Mouse (Mus musculus): ENCODE measurements at regions not wholly inside any gene's neighbourhood (a gene's known extent, or its start where the extent isn't known, plus 50 kb on each side); places are given as distances from the start of the nearest gene placed in this dataset.

GRCm38 (mm10) chr6:97684335-97684734 is 67.0 kb upstream of the Frmd4b start:
- WGBS = 85% methylated on average over 7 of the region's 7 CpGs
- no peak for ATAC-seq (ENCODE audit: low FRiP score, low read depth)
- H3K4me3 ChIP-seq = no peak overlapping the region

DNA sequence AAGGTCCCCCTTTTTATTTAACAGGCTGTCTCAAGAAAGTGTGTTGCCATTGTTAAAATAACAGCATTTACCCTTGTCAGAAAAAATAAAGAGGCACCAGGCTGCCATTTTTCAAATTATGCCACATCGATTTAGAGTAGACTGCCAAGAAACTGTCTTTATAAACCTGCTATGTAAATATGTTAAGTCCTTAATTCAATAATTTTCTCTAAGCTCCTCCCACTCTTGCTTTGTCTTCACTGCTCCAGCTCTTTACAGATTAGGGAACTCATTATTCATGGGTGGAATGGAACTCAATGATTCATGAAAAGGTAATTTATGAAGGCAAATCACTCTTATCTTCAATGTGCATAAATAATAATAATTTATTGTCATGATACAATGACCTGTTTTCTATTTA is 64.9 kb upstream of the Frmd4b start:
- no peak overlapping the region for H3K27ac ChIP-seq
- ATAC-seq (ENCODE audit: low FRiP score, low read depth) = no peak
- H3K36me3 ChIP-seq = no peaks in the 10 kb centered on the region
- H3K4me3 ChIP-seq = no peak overlapping the region
- WGBS = 79% methylated on average over 1 of the region's 1 CpGs
- H3K4me2 ChIP-seq (replicated peaks) = no peak overlapping the region
- H3K4me1 ChIP-seq = no peaks in the 10 kb centered on the region
- no peaks in the 10 kb centered on the region for H3K9me3 ChIP-seq
- no peak overlapping the region for H3K9ac ChIP-seq
- H3K27me3 ChIP-seq (replicated peaks) = no peaks in the 10 kb centered on the region

More at GRCm38 (mm10) chr6:97684335-97684734, 67.0 kb upstream of the Frmd4b start:
- Histone ChIP-seq H3K27ac (no peak overlapping the region), H3K4me1 (no peaks in the 10 kb centered on the region), H3K4me2 (replicated peaks) (no peak overlapping the region), H3K27me3 (replicated peaks) (no peaks in the 10 kb centered on the region), H3K9ac (no peak overlapping the region), H3K9me3 (no peaks in the 10 kb centered on the region), H3K36me3 (no peaks in the 10 kb centered on the region)

- H3K4me3 ChIP-seq = no peak overlapping the region
Measured at GRCm38 (mm10) chr6:97675181-97675756, 57.9 kb upstream of the Frmd4b start.

DNA sequence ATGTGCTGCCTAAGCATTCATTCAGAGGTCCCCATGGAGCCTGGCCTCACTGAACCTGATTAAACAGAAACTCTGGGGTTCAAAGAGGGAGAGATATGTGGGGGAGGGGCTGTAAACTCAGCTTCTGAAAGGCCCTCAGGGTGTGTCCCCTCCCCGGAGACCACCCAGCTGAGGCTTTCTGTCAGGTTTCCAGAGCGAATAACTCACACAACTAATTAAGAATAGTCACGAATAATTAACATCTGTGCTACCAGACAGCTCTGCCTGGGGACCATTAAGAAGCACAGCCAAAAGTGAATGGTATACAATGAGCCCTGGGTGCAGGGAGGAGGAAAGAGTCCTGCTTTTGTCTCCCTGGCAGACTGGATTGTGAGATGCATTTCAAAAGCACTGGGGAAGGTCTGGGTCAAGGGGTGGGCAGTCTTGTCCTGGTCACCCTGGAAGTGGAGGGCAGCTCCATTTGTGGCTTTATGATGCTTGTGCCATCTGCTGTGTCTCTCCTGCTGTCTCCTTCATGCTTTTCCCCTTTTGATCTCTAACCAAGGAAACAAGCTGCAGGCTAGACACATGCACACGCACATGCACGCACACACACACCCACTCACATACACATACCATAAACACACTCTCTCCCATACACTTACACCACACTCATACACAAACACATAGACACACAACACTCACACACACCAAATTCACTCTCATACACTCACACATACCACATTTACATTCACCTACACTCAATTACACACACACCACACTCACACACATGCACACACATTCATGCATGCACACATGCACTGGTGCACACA is 49.7 kb upstream of the Frmd4b start:
- Histone ChIP-seq H3K4me3 (no peak overlapping the region), H3K36me3 (no peaks in the 10 kb centered on the region), H3K27me3 (replicated peaks) (no peaks in the 10 kb centered on the region), H3K4me1 (peaks cover 16% of the 10 kb centered on the region), H3K4me2 (replicated peaks) (0 out of 2 replicates have a peak overlapping the region, but pooled peaks have one; percentile 4), H3K27ac (peak overlapping the region; percentile 73), H3K9ac (no peak overlapping the region), H3K9me3 (no peaks in the 10 kb centered on the region)
- 4% methylated on average over 5 of the region's 5 CpGs for WGBS
- peak; percentile 94 for ATAC-seq (ENCODE audit: low FRiP score, low read depth)

More at GRCm38 (mm10) chr6:97675181-97675756, 57.9 kb upstream of the Frmd4b start:
- no peaks in the 10 kb centered on the region for H3K36me3 ChIP-seq
- 85% methylated on average over 5 of the region's 5 CpGs for WGBS
- no peaks in the 10 kb centered on the region for H3K27me3 ChIP-seq (replicated peaks)
- ATAC-seq (ENCODE audit: low FRiP score, low read depth) = no peak
- no peak overlapping the region for H3K4me2 ChIP-seq (replicated peaks)
- H3K27ac ChIP-seq = no peak overlapping the region
- H3K9ac ChIP-seq = no peak overlapping the region
- H3K4me1 ChIP-seq = no peaks in the 10 kb centered on the region
- peaks cover 7% of the 10 kb centered on the region; the same call in 1 of the 2 replicates for H3K9me3 ChIP-seq
